Mouse (Mus musculus): ENCODE results near the gene Cblb.

Gene Cblb

GRCm38 (mm10) chr16:52222896-52223295, 191.9 kb downstream of the Cblb start:
- DNase-seq: no peak

GRCm38 (mm10) chr16:52229446-52229845, 198.4 kb downstream of the Cblb start:
- peak; percentile 64 for DNase-seq

GRCm38 (mm10) chr16:52229930-52230329, 198.9 kb downstream of the Cblb start:
- no peak for DNase-seq

- no peak for DNase-seq
Observed at GRCm38 (mm10) chr16:52242144-52242543, 211.1 kb downstream of the Cblb start.

GRCm38 (mm10) chr16:52243421-52243973, 212.5 kb downstream of the Cblb start:
- no peak for DNase-seq

GRCm38 (mm10) chr16:52250196-52250595, 219.2 kb downstream of the Cblb start:
- no peak for DNase-seq

GRCm38 (mm10) chr16:52250935-52251334, 219.9 kb downstream of the Cblb start:
- no peak for DNase-seq
